Mouse (Mus musculus) kidney, embryonic 16.5 days (tissue): ENCODE results near the gene Serpinb9g. TPM values are rescaled to one million over a fixed set of nuclear protein-coding genes. Genes with fewer than 3 reads are reported as not detected.
"Not testable (repeated sequence)": the region's sequence is repeated elsewhere in the genome, so short reads cannot be mapped to it uniquely, and the experiment has no call there.

Experiments
- ATAC-seq: fragments of 200-750 bp; cut with Nextera tagmentation; 2 replicates; pipeline ENCODE4 v1.8.0; 2017; ENCODE audit warnings: moderate TSS enrichment; ENCODE audit not compliant: low FRiP score, low TSS enrichment
- H3K27ac ChIP-seq: fragments of 300-500 bp; sonication (generic); 2 replicates; pipeline ENCODE4 v1.5.1; 2014; ENCODE audit warnings: low read length
- H3K27me3 ChIP-seq: fragments of 300-500 bp; sonication (generic); 2 replicates; pipeline ENCODE4 v1.6.1; 2014; ENCODE audit warnings: low read length, control low read depth, mixed read lengths; ENCODE audit not compliant: insufficient read depth
- H3K36me3 ChIP-seq: fragments of 300-500 bp; sonication (generic); 2 replicates; pipeline ENCODE4 v1.6.1; 2014; ENCODE audit warnings: low read length, control low read depth, mixed read lengths; ENCODE audit not compliant: insufficient read depth
- H3K4me1 ChIP-seq: fragments of 300-500 bp; sonication (generic); 2 replicates; pipeline ENCODE4 v1.6.1; 2014; ENCODE audit warnings: low read length, control low read depth, mixed read lengths; ENCODE audit not compliant: insufficient read depth
- H3K4me2 ChIP-seq: fragments of 300-500 bp; sonication (generic); replicated peaks from 2 replicates; pipeline ENCODE4 v1.6.1; 2014; ENCODE audit warnings: low read depth, low read length
- H3K4me3 ChIP-seq: fragments of 300-500 bp; sonication (generic); 2 replicates; pipeline ENCODE4 v1.5.1; 2014; ENCODE audit warnings: mild to moderate bottlenecking, low read length
- H3K9ac ChIP-seq: fragments of 300-500 bp; sonication (generic); replicated peaks from 2 replicates; pipeline ENCODE4 v1.6.1; 2014; ENCODE audit warnings: low read length
- H3K9me3 ChIP-seq: fragments of 300-500 bp; sonication (generic); 2 replicates; pipeline ENCODE4 v1.6.1; 2016; ENCODE audit warnings: low read length, control low read depth
- WGBS: fragments of 180-500 bp; shearing (Covaris S2); extraction: QIAGEN DNeasy Blood & Tissue Kit; methylation state at CpG from one replicate; pipeline ENCODE4 v1.1.7; 2014; 5-methylcytosine and 5-hydroxymethylcytosine counted together
- polyA plus RNA-seq: library from polyadenylated mRNA; unstranded; fragments of >200 nt; fragmentation: Nextera tagmentation; extraction: Ambion mirVana; gene quantifications from 2 replicates; pipeline ENCODE4 v1.2.1, GENCODE M21; 2015

Serpinb9g gene
- not detected in 2 replicates for polyA plus RNA-seq

- WGBS, result 79% methylated on average over 4 of the region's 4 CpGs
- not testable (repeated sequence) for H3K4me1 ChIP-seq, ATAC-seq, H3K9ac ChIP-seq, H3K36me3 ChIP-seq, H3K4me2 ChIP-seq, H3K9me3 ChIP-seq, H3K27ac ChIP-seq, H3K27me3 ChIP-seq, H3K4me3 ChIP-seq
Measured at GRCm38 (mm10) chr13:33484490-33484889, at the start of gene Serpinb9g. Gene Serpinb9g (plus strand): TSS chr13:33484790.

GRCm38 (mm10) chr13:33483872-33484271 lies 718 bp upstream of the Serpinb9g start:
- H3K27ac ChIP-seq, H3K9me3 ChIP-seq, H3K36me3 ChIP-seq, H3K4me3 ChIP-seq, ATAC-seq, H3K9ac ChIP-seq, H3K4me2 ChIP-seq, H3K27me3 ChIP-seq, H3K4me1 ChIP-seq: not testable (repeated sequence)
- WGBS, result 77% methylated on average over 3 of the region's 3 CpGs

- Histone ChIP-seq H3K4me1 (no peaks in the 10 kb centered on the region), H3K27ac (no peak overlapping the region), H3K9ac (no peak overlapping the region), H3K9me3 (peaks cover 9% of the 10 kb centered on the region; the same call in 1 of the 2 replicates), H3K27me3 (no peaks in the 10 kb centered on the region), H3K36me3 (no peaks in the 10 kb centered on the region), H3K4me2 (no peak overlapping the region), H3K4me3 (no peak overlapping the region)
- no peak for ATAC-seq
Measured at GRCm38 (mm10) chr13:33524629-33525028, 40.0 kb downstream of the Serpinb9g start.

GRCm38 (mm10) chr13:33532814-33533213 lies 48.2 kb downstream of the Serpinb9g start:
- no peak for ATAC-seq

More at GRCm38 (mm10) chr13:33532814-33533213, 48.2 kb downstream of the Serpinb9g start:
- H3K27ac ChIP-seq, result no peak overlapping the region
- H3K9me3 ChIP-seq, result no peaks in the 10 kb centered on the region
- H3K36me3 ChIP-seq, result no peaks in the 10 kb centered on the region
- no peak overlapping the region for H3K4me2 ChIP-seq
- no peak overlapping the region for H3K4me3 ChIP-seq
- no peak overlapping the region for H3K9ac ChIP-seq
- no peaks in the 10 kb centered on the region for H3K27me3 ChIP-seq
- no peaks in the 10 kb centered on the region for H3K4me1 ChIP-seq

Other genes starting within 250 kb of the Serpinb9g start
- gene Serpinb9e, start 235.2 kb upstream of the Serpinb9g start, polyA plus RNA-seq, result not detected in 2 replicates
- gene Serpinb9f, start 160.7 kb upstream of the Serpinb9g start, polyA plus RNA-seq, result not detected in 2 replicates
- not detected in 2 replicates for gene Gm11397, start 89.0 kb upstream of the Serpinb9g start, polyA plus RNA-seq
- gene Serpinb6d, start 176.6 kb downstream of the Serpinb9g start, polyA plus RNA-seq, result not detected in 2 replicates